Mouse (Mus musculus): Measurements from ENCODE around the gene Acmsd.
A peak's percentile ranks its signal among the peaks of the same experiment; 100 is the strongest.
"Not testable (repeated sequence)": the region's sequence is repeated elsewhere in the genome, so short reads cannot be mapped to it uniquely, and the experiment has no call there.

Gene Acmsd

DNA sequence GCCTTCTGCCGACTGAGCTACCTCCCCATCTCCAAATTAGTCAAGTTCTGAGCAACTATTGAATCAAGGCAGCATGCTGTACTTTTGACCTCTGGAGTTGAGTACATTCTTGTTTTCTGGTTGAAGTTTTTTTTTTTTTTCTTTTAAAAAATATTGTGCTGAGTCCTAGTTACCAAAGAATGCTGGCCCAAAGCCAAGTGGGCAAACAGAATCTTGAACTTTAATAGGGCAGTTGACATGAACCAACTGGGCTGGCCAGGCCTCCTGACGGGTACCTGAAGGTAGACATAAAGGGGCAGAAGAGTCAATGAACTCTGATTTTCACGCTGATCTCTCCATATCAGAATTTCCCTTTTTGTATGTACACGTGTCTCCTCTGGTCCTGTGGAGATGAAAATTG is at the start of gene Acmsd:
Gene Acmsd, plus strand, starts transcription at position 318 of the 400 bp plus-strand sequence.
- DNase-seq = peak; percentile 94

DNA sequence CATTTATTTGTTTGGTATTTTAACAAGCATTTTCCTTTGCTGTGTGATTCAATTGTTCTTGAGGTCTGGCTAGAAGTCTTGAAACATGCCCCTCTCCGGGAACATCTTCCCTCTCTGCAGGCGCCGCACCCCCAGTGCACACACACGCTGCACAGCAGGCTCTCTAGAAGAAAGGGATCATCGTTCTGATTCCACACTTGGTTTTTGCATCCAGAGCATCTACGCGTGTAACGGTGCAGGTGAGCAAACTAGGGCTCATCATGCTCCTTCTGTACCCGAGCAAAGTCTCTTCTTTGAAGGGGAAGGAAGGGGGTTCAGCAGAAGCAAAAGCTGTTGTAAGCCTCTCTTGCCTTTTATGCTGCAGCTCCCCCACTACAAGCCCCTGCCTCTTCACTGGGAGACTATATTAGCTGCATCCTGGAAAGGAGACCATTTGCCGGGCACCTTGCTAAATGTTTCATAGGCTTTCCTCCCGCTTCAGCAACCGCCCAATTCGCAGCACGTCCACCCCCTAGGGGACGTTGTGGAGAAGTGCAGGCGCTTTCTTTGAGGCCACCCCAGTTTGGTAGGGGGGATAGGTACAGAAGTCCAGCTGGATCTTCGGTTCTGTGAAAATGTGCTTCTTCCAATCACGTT is 49.6 kb upstream of the Acmsd start, which contains the start of gene Tmem163:
Gene Tmem163, minus strand, starts transcription at position 51 of the 636 bp plus-strand sequence.
- peak; percentile 43 for DNase-seq

DNA sequence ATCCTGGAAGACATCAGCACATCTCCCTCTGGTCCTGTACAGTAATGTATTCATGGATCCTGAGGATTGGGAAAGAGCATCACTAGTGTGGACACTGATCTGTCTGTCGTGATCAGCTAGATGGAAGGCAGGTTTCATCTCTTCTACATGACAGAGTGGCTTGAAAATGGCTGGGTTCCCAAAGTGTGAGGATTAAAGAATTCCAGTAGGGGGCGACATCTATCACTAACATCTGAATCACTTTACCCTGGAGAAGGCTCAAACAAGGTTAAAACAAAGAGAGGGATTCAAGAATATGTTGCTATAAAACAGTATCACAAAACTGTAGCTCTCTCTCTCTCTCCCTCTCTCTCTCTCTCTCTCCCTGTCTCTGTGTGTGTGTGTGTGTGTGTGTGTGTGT is 32.7 kb upstream of the Acmsd start:
- peak; percentile 41 for DNase-seq

DNA sequence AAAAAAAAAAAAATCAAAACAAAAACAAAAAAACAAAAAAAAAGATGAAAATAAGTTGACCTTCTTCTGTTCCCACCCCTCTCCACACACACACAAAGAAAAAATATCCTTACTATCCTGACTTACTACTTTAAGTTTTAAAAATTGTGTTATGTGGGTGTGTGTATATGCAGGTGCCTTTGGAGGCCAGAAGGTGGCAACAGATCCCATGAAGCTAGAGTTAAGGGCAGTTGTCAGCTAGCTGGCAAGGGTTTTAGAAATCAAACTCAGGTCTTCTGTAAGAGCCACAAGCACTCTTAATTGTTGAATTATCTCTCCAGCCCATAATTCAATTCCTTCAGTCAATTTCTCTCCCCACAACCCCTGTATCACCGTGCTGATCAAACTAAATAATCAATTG is 27.0 kb upstream of the Acmsd start:
- no peak for DNase-seq

DNA sequence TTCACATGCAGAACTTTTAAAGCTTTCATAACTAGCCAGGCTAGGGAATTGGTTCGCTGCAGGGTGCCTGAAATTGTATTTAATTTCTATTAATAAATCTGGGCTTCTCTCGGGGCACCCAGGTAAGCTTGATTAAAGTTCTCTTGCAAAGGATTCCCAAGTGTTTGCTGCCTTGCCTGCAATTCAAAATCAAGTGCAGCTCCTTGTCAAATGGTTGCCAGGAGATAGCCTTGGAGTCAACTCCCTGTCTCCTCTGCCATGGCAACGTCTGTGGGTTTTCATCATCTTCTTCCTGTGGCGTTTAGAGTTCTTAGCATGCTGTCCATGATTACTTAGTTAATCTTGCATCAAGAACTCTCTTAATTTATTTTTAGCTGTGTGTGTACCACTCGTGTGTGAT is 22.9 kb upstream of the Acmsd start:
- no peak for DNase-seq

DNA sequence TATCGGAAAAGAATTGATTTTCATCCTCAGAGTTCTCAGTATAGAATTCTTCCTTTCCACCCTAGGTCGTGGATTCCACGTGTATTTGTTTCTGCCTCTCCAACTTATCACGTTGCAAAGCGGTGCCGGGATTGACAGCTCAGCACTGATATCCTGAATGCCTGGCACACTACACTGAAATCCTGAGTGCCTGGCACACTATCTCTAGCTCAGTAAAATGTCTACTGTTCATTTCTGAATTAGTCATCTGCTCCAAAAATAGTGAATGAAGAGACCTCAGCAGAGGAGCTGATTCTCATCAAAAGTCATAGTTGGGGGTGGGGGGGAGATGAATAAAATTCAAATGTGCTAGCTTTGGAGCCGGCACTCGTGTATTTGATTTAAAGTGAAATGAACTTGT is 12.8 kb upstream of the Acmsd start:
- DNase-seq = no peak

DNA sequence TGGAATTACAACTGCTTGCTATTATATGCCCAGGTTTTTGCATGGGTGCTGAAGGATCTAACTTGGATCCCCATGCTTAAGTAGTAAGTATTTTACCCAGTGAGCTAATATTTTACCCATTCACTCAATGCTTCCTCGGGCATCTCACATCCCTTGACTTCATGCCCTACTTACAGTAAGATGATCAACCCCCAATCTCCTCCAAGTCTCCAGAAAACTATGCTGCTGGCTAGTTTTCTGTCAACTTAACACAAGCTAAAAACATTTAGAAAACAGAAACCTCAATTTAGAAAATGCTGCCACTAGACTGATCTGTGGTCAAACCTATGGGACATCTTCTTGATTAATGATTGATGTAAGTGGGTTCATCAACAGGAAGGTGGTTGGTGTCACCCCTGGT is 10.9 kb upstream of the Acmsd start:
- DNase-seq = peak; percentile 55

DNA sequence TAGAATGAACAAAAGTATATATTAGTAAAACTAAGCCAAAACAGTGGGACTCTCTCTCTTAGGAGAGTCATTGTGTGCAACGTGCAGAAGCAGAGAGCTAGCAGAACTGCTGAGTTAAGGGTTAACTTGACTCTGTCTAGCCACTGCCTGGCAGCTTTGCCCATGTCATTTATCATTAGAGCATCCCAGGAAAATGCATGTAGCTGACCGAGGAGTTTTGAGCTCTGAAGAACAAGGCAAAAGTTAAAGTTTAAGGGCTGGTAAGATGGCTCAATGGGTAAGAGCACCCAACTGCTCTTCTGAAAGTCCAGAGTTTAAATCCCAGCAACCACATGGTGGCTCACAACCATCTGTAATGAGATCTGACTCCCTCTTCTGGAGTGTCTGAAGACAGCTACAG is 5.6 kb upstream of the Acmsd start:
- peak; percentile 88 for DNase-seq

DNA sequence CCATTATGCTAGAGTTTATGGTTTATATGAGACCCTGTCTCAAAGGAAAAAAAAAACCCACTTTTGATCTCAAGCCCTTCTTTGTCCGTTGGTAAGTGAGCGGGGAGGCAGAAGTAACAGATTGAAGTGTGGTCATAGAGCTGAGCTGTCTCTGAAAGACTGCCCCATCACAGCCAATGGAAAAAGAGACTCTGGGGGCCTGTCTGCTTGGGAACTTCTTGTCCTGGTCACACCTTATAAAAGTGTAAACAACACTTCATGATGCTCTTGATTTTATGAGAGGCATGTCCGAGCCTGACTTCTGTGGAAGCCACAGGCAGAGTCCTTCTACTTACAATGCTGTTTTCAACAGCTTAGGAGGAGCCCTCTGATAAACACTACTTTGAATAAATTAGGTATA is 1.9 kb downstream of the Acmsd start:
- DNase-seq = peak; percentile 44

DNA sequence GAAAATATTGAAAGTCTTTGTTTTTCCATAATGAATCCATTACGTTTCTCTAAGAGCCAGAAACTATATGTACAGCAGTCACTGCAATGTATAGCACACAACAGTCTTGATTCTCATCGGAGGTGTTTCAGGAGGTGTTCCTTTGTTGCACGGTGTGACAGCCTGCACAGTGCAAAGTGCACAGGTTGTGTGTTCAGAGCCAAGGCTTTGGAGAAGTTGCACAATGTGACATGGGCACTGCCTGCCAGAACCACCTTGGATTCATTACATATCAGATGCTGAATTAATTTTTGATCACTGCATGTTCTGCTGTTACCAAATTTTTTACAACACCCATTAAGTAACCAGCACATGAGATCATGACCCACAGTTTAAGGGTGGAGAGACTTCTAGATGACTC is 3.2 kb downstream of the Acmsd start:
- peak; percentile 83 for DNase-seq

DNA sequence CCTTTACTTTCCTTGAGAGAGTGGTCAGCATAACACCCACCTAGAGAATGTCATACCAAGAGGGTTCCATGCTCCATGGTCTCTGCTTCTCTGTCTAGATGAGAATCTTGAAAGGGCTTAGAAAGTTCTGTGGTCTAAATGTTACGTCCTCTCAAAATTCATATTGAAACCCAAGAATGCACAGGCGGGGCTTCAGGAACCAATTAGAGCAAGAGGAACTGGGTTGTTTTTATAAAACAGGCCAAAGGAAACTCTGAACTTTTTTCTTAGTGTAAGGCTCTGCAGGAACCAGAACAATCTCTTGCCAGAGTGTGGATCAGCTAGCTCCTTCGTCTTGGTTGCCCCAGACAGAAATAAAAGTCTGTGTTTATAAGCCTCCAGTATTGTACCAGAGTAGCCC is 3.6 kb downstream of the Acmsd start:
- DNase-seq = peak; percentile 73

DNA sequence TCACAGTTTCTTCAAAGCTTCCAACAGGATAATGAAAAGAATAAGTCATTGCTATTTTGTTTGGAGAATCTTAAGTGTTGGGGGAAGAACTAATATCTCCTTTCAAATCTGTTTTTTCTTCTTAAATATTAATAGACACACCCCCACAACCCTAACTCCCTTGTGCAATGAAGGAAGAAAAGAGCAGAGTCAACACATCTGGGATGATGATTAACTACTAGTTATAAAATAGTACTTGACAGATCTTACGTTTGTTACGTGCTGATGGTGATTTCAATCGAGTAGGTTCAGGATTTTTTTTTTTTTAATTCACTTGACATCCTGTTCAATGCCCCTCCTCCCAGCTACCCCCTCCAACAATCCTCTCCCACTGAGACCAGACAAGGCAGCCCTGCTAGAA is 6.1 kb downstream of the Acmsd start:
- DNase-seq = peak; percentile 84

DNA sequence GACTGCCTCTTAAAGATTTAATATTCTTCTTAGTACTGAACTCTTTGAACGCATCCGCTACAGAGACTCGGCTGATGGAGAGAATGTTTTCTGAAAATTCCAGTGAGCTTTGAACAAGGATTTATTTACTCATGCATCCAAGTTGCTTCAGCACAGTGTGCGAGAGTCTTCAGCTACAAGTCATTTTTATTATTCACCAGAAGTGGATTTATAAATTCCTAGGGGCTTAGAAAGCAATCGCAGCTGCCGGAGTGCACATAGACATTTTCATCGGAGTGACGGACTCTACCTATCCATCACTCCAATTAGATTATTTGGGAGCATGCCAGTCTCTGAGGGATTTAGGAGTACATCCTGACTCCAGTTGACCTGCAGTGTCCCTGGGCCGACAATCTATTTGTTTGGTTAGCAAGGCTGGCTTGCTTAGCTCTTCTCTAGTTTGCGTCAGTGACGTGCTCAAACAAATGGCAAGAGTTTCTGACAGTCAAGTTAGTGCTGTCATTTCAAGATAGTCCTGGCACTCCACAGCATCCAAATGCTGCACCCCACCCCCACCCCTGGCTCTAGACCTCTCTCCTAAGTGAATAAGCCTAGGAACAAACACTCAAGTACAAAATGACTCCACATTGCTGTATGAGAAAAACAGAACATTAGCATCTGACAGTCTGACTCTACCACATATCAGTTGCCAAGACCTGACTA is 21.3 kb downstream of the Acmsd start:
- no peak for DNase-seq

DNA sequence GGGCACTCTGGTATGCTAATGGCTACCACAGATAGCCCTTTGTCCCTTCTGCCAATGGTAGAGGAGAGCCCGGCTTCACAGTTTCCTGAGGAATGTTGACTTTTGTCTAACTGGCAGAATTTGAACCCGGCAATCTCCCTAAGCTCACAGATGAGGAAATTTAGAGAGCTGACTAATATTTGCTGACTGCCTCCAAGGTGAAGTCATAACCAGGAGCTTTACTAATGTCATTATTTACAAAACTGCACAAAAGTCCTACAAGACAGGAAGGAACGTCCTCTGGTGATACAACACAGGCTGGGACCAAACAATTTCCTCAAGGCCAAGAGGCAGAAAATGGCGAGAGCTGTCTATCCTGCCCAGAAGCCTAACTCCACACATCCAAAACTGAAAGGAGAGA is 26.6 kb downstream of the Acmsd start:
- DNase-seq = no peak

DNA sequence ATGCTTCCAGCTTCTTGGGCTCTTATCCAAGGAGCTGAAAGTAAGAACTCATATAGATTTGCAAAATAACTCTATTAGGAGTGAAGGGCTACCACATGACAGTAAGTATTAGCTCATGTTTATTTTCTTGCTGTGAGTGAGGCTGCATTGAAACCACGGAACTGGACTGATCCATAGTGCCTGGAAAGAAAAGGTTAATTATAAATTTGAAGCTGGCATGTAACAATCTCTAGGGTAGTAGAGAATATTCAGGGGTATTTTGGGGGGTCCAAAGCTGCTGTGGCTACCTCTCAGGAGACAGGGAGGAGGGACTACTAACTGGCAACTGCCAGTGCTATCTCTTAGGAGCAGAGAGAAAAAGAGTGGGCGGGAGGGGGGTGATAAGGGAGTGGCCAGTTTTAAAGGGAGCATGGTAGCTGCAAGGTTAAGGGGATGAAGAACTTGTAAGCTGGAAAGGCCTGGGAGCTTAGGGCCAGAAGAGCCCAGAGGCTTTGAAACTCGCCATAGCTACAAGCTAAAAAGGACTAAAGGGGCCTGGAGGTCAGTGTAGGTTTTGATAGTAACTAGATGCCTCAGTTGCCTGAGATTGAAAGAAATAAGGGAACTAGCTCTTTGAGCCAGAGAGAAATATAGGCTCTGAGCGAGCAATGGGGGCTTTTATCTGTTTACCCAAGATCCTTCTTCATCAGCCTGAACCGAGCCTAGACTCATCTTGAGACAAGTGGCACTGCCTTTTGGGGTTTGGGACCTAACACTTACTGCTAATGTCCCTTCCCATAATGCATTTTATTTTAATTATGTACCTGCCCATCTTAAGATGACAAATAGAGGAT is 27.3 kb downstream of the Acmsd start:
- no peak for DNase-seq

DNA sequence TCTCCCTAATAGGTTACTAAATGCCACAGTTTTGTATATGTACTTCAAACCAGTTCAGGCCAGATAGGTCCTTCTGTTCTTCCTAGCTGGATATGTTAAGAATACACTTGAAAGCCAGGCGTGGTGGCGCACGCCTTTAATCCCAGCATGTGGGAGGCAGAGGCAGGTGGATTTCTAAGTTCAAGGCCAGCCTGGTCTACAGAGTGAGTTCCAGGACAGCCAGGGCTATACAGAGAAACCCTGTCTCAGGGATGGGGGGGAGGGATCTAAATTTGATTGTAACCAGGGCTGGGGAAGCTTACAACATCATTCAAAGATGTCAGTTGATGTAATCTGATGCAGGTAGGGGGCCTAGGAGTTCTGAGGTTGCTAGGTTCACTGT is 27.9 kb downstream of the Acmsd start:
- DNase-seq = not testable (repeated sequence)

DNA sequence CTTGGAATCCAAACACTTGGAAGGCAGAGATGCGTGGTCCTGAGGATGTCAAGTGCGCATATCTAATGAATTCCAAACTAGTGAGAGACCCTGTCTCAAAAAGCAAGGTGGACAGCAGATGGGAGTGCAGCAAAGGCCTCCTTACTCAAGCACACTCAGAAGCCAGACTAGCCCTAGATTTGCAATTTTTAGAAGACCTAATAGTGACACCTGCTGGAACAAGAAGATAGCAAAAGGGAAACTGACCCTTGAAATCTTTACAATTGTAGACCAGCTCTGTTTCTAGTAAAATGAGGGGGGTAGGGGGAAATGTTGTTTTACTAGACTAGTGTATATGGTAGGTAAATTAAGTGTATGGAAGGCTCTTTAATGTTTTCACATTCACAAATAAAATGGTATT is 36.3 kb downstream of the Acmsd start:
- DNase-seq = peak; percentile 41

DNA sequence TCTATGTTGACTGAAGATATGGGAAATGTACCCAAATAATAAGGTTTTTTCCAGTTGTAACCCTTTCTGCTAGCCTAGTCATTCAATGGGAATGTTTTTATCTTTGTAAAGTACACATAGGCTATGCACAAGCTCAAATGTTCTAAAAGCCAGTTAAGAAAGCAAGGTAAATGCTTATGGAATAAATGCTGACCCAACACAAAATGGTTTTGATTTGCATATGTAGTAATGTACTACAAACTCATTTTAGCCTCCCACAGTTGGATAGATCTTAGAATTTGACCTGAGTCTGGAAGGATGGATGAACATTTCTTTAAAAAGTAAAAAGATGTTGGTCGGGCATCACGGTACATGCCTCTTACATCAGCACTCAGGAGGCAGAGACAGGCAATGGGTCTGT is 37.5 kb downstream of the Acmsd start:
- DNase-seq = no peak

DNA sequence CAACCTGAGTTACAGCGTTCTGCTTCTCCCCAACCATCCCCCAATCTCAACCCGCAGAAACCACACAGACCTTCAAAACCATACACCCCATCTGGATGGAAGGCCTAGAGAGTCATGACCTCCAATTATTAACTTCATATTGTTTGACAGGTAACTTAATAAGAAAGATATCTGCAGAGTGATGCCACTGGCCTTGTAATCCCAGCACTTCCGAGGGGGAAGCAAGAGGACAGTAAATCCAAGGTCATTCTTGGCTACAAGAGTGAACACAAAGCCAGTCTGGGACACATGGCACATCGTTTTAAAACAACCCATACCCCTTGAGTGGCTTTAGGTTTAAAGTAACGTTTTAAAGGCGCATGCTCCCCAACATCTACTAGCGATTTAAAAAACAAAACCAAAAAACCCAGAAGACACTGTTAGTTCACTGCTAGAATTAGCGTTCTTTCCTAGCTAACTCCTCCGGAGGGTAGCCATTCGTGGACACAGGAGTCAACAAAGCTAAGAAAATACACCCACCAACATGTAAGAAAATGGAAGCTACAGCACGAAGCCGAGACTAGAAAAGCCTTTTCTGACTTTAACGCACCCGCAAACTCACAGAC is 44.1 kb downstream of the Acmsd start:
- no peak for DNase-seq

DNA sequence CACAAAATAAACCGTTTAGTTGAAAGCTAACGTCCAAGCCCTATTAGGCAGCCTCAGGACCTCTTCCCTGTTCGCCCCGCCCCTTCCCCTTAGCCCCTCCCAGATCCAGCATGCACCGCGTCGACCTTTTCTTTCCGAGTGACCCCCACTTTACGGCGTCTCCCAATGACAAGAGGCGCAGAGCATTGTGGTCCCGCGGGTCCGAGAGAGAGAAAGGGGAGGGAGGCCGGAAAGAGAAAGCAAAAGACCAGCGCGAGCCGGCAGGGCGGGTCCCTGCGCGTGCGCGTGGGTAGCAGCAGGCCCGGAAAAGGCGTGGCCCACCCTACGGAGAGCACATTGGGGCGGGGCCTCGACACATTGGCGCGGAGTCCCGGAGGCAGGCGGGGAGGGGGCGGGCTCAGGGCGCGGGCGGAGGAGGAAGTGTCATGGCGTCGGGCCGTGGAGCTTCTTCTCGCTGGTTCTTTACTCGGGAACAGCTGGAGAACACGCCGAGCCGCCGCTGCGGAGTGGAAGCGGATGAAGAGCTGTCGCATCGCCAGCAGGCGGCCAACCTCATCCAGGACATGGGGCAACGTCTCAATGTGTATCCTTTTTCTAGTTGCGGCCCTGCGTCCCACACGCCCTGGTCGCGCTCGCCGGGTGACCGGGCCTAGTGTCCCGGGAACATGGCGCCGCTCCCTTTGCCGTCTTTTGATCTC is 44.7 kb downstream of the Acmsd start, which contains the start of gene Ccnt2:
Gene Ccnt2, plus strand, starts transcription at position 362 of the 698 bp plus-strand sequence.
- DNase-seq = peak; percentile 99

DNA sequence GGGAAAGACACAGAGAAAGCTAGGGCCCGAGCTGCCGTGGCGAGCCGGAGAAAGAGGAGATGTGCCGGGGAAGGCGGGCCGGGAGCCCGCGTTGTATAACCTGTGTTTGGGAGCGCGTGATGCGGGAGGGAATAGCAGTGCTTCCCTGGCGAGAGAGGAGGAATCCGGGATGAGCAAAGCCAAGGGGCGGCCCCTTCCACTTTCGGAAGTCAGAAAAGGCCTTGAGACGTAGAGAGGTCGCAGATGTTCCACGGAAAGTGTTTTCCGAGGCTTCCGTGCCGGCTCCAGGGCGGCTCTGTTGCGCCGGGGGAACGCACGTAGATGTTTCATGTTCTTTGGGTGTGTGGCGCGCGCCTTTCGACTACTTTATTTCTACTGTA is 45.3 kb downstream of the Acmsd start:
- no peak for DNase-seq

DNA sequence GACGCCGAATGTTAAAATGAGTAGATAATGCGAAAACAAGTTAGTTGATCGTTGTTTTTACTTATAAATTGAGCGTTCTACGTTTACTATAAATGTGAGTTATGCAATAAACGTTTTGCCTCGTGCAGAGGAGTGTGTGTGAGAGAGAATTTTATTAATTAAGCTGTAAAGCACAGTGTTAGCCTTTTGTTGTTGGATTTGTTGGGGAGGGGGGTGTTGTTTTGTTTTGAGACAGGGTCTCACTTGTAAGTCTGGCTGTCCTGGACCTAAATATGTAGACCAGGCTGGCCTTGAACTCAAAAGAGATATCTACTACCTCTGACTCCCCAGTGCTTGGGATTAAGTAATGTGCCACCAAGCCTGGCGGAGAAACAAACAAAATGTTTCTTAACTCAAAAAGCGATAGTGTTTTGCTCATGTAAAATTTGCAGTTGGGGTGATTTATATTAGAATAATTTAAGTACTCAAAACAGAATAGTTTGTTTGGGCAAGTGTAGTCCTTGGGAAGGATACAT is 46.0 kb downstream of the Acmsd start:
- no peak for DNase-seq

DNA sequence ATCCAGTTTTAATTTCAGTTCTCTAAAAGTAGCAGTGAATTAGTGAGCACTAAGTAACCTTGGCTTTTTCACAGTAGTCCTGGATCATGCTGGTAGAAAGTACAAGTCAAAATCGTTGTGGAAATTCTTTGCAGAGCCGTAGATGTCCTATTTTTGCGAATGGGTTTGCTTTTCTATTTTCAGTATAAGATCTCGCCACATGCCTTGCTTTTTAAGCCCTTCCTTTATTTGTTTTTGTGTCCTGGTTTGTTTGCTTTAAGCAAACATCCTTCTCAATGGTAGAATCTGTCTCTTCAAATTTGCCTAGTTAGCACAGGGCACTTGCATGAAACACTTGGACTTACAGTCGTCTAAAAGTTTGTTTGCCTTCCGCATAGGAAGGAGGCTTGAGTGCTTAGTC is 47.0 kb downstream of the Acmsd start:
- no peak for DNase-seq
